Mouse (Mus musculus) lung, postnatal 14 days (tissue): ENCODE measurements around the gene Mmp19.
A peak's percentile ranks its signal among the peaks of the same experiment; 100 is the strongest.

Experiments used
- DNase-seq: peaks from one replicate; pipeline ENCODE4 v3.0.0; 2021

Mmp19 gene

GRCm38 (mm10) chr10:128790398-128791124 is at the start of gene Mmp19:
TSS of gene Mmp19 (plus strand) at chr10:128790910.
- peak; percentile 29 for DNase-seq

GRCm38 (mm10) chr10:128742616-128743015 is 48.1 kb upstream of the Mmp19 start:
- DNase-seq, result no peak

GRCm38 (mm10) chr10:128743235-128743634 is 47.5 kb upstream of the Mmp19 start:
- peak; percentile 14 for DNase-seq

GRCm38 (mm10) chr10:128743791-128744191 is 46.9 kb upstream of the Mmp19 start:
- peak; percentile 76 for DNase-seq

GRCm38 (mm10) chr10:128744211-128744610 is 46.5 kb upstream of the Mmp19 start:
- DNase-seq, result peak; percentile 8

GRCm38 (mm10) chr10:128744680-128745601 is 45.8 kb upstream of the Mmp19 start, which contains the start of gene Dgka:
TSS of gene Dgka (minus strand) at chr10:128744855.
- peak; percentile 26 for DNase-seq

- peak; percentile 31 for DNase-seq
These were observed 44.6 kb upstream of the Mmp19 start for GRCm38 (mm10) chr10:128745946-128746613.

- DNase-seq, result no peak
These were observed 43.6 kb upstream of the Mmp19 start for GRCm38 (mm10) chr10:128746972-128747645.

- DNase-seq, result peak; percentile 79
These were observed 43.0 kb upstream of the Mmp19 start, which contains the start of gene Pym1 for GRCm38 (mm10) chr10:128747646-128748251. TSS of gene Pym1 (plus strand) at chr10:128747889.

- peak; percentile 78 for DNase-seq
These were observed 42.4 kb upstream of the Mmp19 start for GRCm38 (mm10) chr10:128748252-128748864.

- no peak for DNase-seq
These were observed 17.8 kb upstream of the Mmp19 start for GRCm38 (mm10) chr10:128772895-128773294.

- DNase-seq, result no peak
These were observed 17.0 kb upstream of the Mmp19 start for GRCm38 (mm10) chr10:128773685-128774084.

- DNase-seq, result no peak
These were observed 12.3 kb upstream of the Mmp19 start for GRCm38 (mm10) chr10:128778441-128778840.

- DNase-seq, result peak; percentile 86
These were observed 11.5 kb upstream of the Mmp19 start for GRCm38 (mm10) chr10:128779011-128779795.

- no peak for DNase-seq
These were observed 10.5 kb upstream of the Mmp19 start for GRCm38 (mm10) chr10:128780200-128780599.

- DNase-seq, result no peak
These were observed 1.3 kb downstream of the Mmp19 start for GRCm38 (mm10) chr10:128792041-128792440.

- no peak for DNase-seq
These were observed 2.5 kb downstream of the Mmp19 start for GRCm38 (mm10) chr10:128793258-128793657.

- DNase-seq, result no peak
These were observed 3.7 kb downstream of the Mmp19 start for GRCm38 (mm10) chr10:128794391-128794790.

GRCm38 (mm10) chr10:128795581-128795980 is 4.9 kb downstream of the Mmp19 start:
- no peak for DNase-seq

GRCm38 (mm10) chr10:128798676-128799075 is 8.0 kb downstream of the Mmp19 start:
- no peak for DNase-seq
